9 mouse cellular contexts compared by ENCODE assay signal in the genomic region with DNA sequence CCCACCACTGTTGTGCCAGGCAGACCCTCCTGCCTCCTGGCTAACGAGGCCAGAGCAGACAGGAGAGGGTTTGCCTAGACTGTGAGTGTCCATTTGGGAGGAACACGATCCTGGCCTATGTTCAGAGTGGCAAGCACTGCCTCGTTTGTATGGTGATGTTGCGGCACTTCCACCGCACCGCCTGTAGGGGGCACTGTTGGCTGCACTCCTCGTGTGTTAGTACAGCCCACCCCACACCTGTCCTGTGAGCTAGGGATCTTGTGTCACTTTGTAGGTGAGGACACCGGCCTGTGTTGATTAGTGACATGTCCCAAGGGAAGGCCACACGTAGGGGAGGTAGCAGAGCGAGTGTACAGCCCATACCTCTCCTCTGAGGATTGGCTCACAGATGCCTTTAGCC. TPM values are rescaled to one million over a fixed set of nuclear protein-coding genes. Genes with fewer than 3 reads are reported as not detected.
A peak's percentile ranks its signal among the peaks of the same experiment; 100 is the strongest.
DNase-seq lines count a peak whose midpoint lies in the region; ATAC-seq and TF ChIP-seq lines count a peak whose summit lies in the region.
"Had no signal": no experiment of that assay in that cellular context is flagged by ENCODE, and none has a peak within 500 bp of the region (broad histone marks: within the 10 kb centered on the region; RNA-seq: fewer than 3 reads in every experiment).

No protein-coding gene starts in this region.

- H3K36me3 ChIP-seq in liver, embryonic 11.5 days (ENCODE audit: control insufficient read depth, insufficient read depth, low read length) = peaks cover 62% of the 10 kb centered on the region

- H3K4me2 ChIP-seq in liver, embryonic 11.5 days = no peak overlapping the region
- H3K4me2 ChIP-seq: neural tube, embryonic 12.5 days had no signal

- ATAC-seq in liver, embryonic 11.5 days (replicated peaks; ENCODE audit: low FRiP score) = no peak

- H3K9ac ChIP-seq in liver, embryonic 11.5 days (ENCODE audit: low read depth, low read length) = no peak overlapping the region
- H3K9ac ChIP-seq: neural tube, embryonic 12.5 days had no signal

- H3K27me3 ChIP-seq in liver, embryonic 11.5 days (replicated peaks; ENCODE audit: control insufficient read depth, insufficient read depth, low read length) = no peaks in the 10 kb centered on the region
- H3K27me3 ChIP-seq: neural tube, embryonic 12.5 days had no signal

- no peak overlapping the region for H3K27ac ChIP-seq in liver, embryonic 11.5 days (ENCODE audit: low read depth, low read length)
- H3K27ac ChIP-seq in olfactory bulb, adult 2 months (ENCODE audit: insufficient read depth, low read depth, low read length) = no peak overlapping the region
- H3K27ac ChIP-seq: neural tube, embryonic 12.5 days had no signal

- H3K4me3 ChIP-seq in liver, embryonic 11.5 days (ENCODE audit: low read depth, low read length) = no peak overlapping the region
- no peak overlapping the region for H3K4me3 ChIP-seq in olfactory bulb, adult 2 months (ENCODE audit: insufficient read depth, low read depth, low read length)
- H3K4me3 ChIP-seq: neural tube, embryonic 12.5 days had no signal

- peak; percentile 53; the same call in 1 of the 2 replicates for TF ChIP-seq CTCF in olfactory bulb, adult 2 months (IDR thresholded peaks at IDR 0.05; ENCODE audit: insufficient read depth, low read depth, low read length)

- 0 out of 2 replicates have a peak, but pooled peaks cover 4% of the 10 kb centered on the region for H3K4me1 ChIP-seq in liver, embryonic 11.5 days (replicated peaks; ENCODE audit: control insufficient read depth, insufficient read depth, low read length)
- no peaks in the 10 kb centered on the region for H3K4me1 ChIP-seq in olfactory bulb, adult 2 months (ENCODE audit: control insufficient read depth, insufficient read depth, low read length)
- H3K4me1 ChIP-seq: neural tube, embryonic 12.5 days had no signal

- no peak for TF ChIP-seq POLR2A in olfactory bulb, adult 2 months (IDR thresholded peaks at IDR 0.05; ENCODE audit: insufficient read depth, low read depth, low read length)

- WGBS in liver, embryonic 11.5 days = 64% methylated on average over 10 of the region's 10 CpGs
- WGBS in olfactory bulb, adult 2 months = 53% methylated on average over 10 of the region's 10 CpGs

- DNase-seq in cerebellum, postnatal 36 days = peak; percentile 34 to 39
- no peak for DNase-seq in cerebellum, adult 8-10 months
- DNase-seq in liver (peak; percentile 61), R1 (ENCODE audit: low read depth, low spot score) (peak; percentile 46)
- DNase-seq in liver, embryonic 11.5 days (ENCODE audit: low spot score) = no peak
- no peak for DNase-seq in kidney, adult 11 months
- DNase-seq in heart, postnatal 36 days = no peak

- no peaks in the 10 kb centered on the region for H3K9me3 ChIP-seq in liver, embryonic 11.5 days (ENCODE audit: control insufficient read depth, low read length)
- H3K9me3 ChIP-seq: neural tube, embryonic 12.5 days had no signal

- intact Hi-C loops in heart, postnatal 36 days (cut with DNase I) = no loop called here

RNA-seq across cellular contexts. Expression of gene Rbm19, which starts 11.4 kb away (rescaled TPM):
- 31.8 and 35.1 TPM in 2 replicates for polyA plus RNA-seq in liver, embryonic 11.5 days (2014; fragmentation: Nextera tagmentation; extraction: Ambion mirVana)
- not detected in 2 replicates for polyA plus RNA-seq in olfactory bulb, adult 2 months (2012; ENCODE audit: insufficient read depth, insufficient read length, low replicate concordance, missing spikeins)
- total RNA-seq in heart, postnatal 36 days (2021) = 10 to 100 TPM; 20.1 to 20.7 TPM

Comparison
In these comparisons a context has a peak if more than half of its experiments do, and no peak if none do; other contexts are left out.
1. DNase-seq: peak in cerebellum, postnatal 36 days (2 of 2), liver (single experiment) and R1 (single experiment); none in cerebellum, adult 8-10 months (single experiment), liver, embryonic 11.5 days (single experiment), kidney, adult 11 months (single experiment) and heart, postnatal 36 days (0 of 2).
2. RNA of gene Rbm19, which starts 11.4 kb away (polyA plus RNA-seq): 31.8 to 35.1 TPM in liver, embryonic 11.5 days; not detected in olfactory bulb, adult 2 months; every median in the first group is over 10 times any median in the second.